Mouse (Mus musculus): ENCODE data around the gene Tex37. TPM values are rescaled to one million over a fixed set of nuclear protein-coding genes. Genes with fewer than 3 reads are reported as not detected.

Gene Tex37
- not detected for total RNA-seq (2021)
- long read RNA-seq = 0 reads

- no peak for DNase-seq (ENCODE audit: low spot score in 2 of 2)
Observed at GRCm38 (mm10) chr6:70918827-70919226, at the start of gene Tex37. Gene Tex37, minus strand, starts transcription at chr6:70918927.

- DNase-seq (ENCODE audit: low spot score in 2 of 2) = no peak
Observed at GRCm38 (mm10) chr6:70968291-70968690, 49.6 kb upstream of the Tex37 start.

GRCm38 (mm10) chr6:70967422-70967821 is 48.7 kb upstream of the Tex37 start:
- DNase-seq (ENCODE audit: low spot score in 2 of 2) = no peak

GRCm38 (mm10) chr6:70965694-70966093 is 47.0 kb upstream of the Tex37 start:
- no peak for DNase-seq (ENCODE audit: low spot score in 2 of 2)

GRCm38 (mm10) chr6:70964116-70964830 is 45.5 kb upstream of the Tex37 start:
- DNase-seq (ENCODE audit: low spot score in 2 of 2) = no peak

GRCm38 (mm10) chr6:70957341-70957940 is 38.7 kb upstream of the Tex37 start:
- no peak for DNase-seq (ENCODE audit: low spot score in 2 of 2)

- DNase-seq (ENCODE audit: low spot score in 2 of 2) = no peak
Observed at GRCm38 (mm10) chr6:70956936-70957335, 38.2 kb upstream of the Tex37 start.

GRCm38 (mm10) chr6:70956285-70956912 is 37.7 kb upstream of the Tex37 start, which contains the start of gene Foxi3:
Gene Foxi3, plus strand, starts transcription at chr6:70956531.
- no peak for DNase-seq (ENCODE audit: low spot score in 2 of 2)

GRCm38 (mm10) chr6:70955841-70956240 is 37.1 kb upstream of the Tex37 start:
- no peak for DNase-seq (ENCODE audit: low spot score in 2 of 2)

GRCm38 (mm10) chr6:70955291-70955800 is 36.6 kb upstream of the Tex37 start:
- DNase-seq (ENCODE audit: low spot score in 2 of 2) = no peak

GRCm38 (mm10) chr6:70954040-70954439 is 35.3 kb upstream of the Tex37 start:
- DNase-seq (ENCODE audit: low spot score in 2 of 2) = peak in 1 of 2 experiments; percentile 17

- DNase-seq (ENCODE audit: low spot score in 2 of 2) = no peak
Observed at GRCm38 (mm10) chr6:70953274-70953673, 34.5 kb upstream of the Tex37 start.

- DNase-seq (ENCODE audit: low spot score in 2 of 2) = no peak
Observed at GRCm38 (mm10) chr6:70931801-70932200, 13.1 kb upstream of the Tex37 start.

GRCm38 (mm10) chr6:70921274-70922074 is 2.7 kb upstream of the Tex37 start:
- peak in 1 of 2 experiments; percentile 68 for DNase-seq (ENCODE audit: low spot score in 2 of 2)

GRCm38 (mm10) chr6:70912396-70912765 is 6.3 kb downstream of the Tex37 start:
- no peak for DNase-seq (ENCODE audit: low spot score in 2 of 2)

GRCm38 (mm10) chr6:70911668-70912395 is 6.9 kb downstream of the Tex37 start:
- DNase-seq (ENCODE audit: low spot score in 2 of 2) = peak; percentile 35 to 62

GRCm38 (mm10) chr6:70910285-70910684 is 8.4 kb downstream of the Tex37 start:
- DNase-seq (ENCODE audit: low spot score in 2 of 2) = no peak

GRCm38 (mm10) chr6:70909572-70909971 is 9.2 kb downstream of the Tex37 start:
- DNase-seq (ENCODE audit: low spot score in 2 of 2) = no peak

GRCm38 (mm10) chr6:70903689-70904088 is 15.0 kb downstream of the Tex37 start:
- DNase-seq (ENCODE audit: low spot score in 2 of 2) = no peak

GRCm38 (mm10) chr6:70899594-70900003 is 19.1 kb downstream of the Tex37 start:
- no peak for DNase-seq (ENCODE audit: low spot score in 2 of 2)

- DNase-seq (ENCODE audit: low spot score in 2 of 2) = no peak
Observed at GRCm38 (mm10) chr6:70898166-70898565, 20.6 kb downstream of the Tex37 start.
